Mouse (Mus musculus) brain, embryonic 14.5 days (tissue): ENCODE measurements around the gene 2010111I01Rik.

ENCODE experiments used
- CTCF ChIP-seq: fragments of 200-500 bp; IDR thresholded peaks from 2 replicates; pipeline ENCODE4 v1.5.1; 2012; ENCODE audit warnings: inconsistent platforms, mild to moderate bottlenecking, moderate library complexity, borderline replicate concordance; ENCODE audit not compliant: insufficient read depth, insufficient read length; ENCODE audit errors: extremely low read depth
- POLR2A ChIP-seq: fragments of 200-500 bp; IDR thresholded peaks from 2 replicates; pipeline ENCODE4 v1.6.1; 2012; ENCODE audit warnings: mild to moderate bottlenecking, inconsistent platforms, borderline replicate concordance; ENCODE audit not compliant: poor library complexity, insufficient read depth, insufficient read length, severe bottlenecking; ENCODE audit errors: extremely low read depth

- TF ChIP-seq CTCF, result no peak
- no peak for TF ChIP-seq POLR2A
These were observed 303.7 kb downstream of the 2010111I01Rik start for GRCm38 (mm10) chr13:63268371-63268770.
